Mouse (Mus musculus) kidney, adult 11 months (tissue): ENCODE data around the gene Nsun4.

Experiments used
- DNase-seq: peaks from one replicate; pipeline ENCODE4 v3.0.0; 2022

Gene Nsun4

DNA sequence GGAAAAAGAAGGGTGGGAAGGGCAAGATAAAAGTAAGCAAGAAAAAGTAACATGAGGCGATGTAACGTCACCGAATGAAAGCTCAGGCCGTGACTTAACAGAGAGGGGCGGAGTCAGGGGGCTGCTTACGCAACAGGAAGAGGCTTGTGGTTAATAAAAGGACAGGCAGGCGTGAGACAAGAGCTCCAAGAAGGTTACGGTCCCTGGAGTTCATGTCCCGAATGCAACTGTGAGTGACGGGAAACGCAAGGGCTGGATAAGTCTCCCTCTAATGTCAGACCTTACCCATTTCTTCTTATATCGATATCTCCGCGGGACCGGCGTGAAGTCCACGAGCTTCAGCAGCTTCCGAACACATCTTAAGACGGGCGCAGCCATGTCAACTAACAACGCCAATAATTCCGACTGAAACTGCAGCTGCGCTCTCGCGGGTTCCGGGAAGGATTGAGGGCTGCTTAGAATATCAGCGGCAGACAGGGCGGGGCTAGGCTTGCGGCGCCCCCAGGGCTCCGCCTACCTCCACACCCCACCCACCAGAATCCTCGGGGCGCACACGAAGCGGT lies at the start of gene Nsun4:
Nsun4 (minus strand) TSS at position 478 of the 563 bp plus-strand sequence.
- peak; percentile 94 for DNase-seq

DNA sequence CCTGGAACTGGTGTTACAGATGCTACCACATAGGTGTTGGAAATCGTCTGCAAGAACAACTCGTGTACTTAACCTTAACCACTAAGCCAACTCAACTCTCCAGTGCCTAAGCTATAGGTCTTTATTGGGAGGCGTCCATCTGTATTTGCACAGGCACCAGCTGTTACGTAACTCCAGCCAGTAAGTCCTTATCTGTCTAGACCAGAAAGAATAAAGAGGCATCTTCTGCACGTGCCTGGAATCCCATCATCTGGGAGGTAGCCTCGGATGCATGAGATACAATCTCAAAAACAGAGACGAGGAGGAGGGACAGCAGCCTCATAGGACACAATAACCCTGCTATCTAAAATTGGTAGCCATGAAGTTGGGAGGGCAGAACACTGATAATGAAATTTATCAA lies 47.3 kb upstream of the Nsun4 start:
- DNase-seq, result no peak

DNA sequence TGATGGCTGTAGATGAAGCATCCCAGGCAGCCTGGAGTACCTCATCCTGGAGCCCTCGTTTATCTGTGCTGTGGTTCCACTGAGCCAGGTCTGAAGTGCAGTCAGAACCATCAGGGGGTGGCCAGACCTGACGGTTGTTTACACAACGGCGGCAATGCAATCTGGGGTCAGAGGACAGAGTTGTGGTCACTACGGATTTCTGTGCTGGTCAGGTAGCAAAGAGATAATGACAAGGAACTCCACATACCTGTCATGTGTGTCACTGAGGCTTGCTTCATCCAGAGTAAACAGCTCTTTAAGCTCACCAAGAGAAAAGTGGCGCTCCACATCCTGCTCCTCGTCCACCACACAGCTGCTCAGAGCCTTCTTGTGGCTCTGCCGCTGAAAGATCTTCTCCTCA lies 43.5 kb upstream of the Nsun4 start:
- no peak for DNase-seq

DNA sequence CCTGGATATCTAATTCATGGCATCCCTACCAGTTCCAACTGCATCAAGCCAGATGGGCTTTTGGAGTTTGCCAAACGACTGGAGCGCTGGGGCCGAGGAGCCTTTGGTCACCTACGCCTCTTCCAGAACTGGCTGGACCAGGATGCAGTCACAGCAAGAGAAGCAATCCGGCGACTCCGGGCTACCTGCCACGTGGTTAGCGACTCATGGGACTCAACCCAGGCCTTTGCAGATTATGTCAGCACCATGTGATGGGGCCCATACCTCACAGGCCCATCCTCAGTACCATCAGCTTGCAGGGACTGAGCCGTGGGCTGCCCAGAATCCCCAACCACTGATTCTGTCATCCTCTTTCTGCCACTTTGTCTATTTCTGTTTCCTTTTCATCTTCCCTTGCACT lies 42.6 kb upstream of the Nsun4 start:
- DNase-seq, result no peak

DNA sequence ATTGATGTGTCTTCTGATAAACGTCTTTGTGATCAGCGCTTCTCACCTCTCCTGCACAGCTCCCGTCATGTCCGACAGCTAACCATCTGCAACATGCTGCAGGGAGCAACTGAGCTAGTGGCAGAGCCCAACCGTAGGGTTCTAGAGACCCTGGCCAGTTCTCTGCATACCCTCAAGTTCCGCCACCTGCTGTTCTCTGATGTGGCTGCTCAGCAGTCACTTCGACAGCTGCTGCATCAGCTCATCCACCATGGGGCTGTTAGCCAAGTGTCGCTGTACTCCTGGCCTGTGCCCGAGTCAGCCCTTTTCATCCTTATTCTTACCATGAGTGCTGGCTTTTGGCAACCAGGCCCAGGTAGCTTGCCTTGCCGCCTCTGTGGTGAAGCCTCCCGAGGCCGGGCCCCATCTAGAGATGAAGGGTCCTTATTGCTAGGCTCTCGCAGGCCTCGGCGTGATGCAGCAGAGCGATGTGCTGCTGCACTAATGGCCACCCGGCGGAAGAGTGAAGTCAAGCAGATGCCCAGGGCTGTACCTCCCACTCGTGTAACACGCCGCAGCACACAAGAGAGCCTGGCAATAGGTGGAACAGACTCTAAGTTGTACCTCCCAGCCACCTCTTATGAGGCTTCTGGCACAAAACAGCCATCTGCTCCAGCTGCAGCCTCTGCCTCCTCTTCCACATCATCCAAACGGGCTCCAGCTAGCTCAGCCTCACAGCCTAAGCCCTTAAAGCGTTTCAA lies 35.0 kb upstream of the Nsun4 start:
- DNase-seq, result no peak

DNA sequence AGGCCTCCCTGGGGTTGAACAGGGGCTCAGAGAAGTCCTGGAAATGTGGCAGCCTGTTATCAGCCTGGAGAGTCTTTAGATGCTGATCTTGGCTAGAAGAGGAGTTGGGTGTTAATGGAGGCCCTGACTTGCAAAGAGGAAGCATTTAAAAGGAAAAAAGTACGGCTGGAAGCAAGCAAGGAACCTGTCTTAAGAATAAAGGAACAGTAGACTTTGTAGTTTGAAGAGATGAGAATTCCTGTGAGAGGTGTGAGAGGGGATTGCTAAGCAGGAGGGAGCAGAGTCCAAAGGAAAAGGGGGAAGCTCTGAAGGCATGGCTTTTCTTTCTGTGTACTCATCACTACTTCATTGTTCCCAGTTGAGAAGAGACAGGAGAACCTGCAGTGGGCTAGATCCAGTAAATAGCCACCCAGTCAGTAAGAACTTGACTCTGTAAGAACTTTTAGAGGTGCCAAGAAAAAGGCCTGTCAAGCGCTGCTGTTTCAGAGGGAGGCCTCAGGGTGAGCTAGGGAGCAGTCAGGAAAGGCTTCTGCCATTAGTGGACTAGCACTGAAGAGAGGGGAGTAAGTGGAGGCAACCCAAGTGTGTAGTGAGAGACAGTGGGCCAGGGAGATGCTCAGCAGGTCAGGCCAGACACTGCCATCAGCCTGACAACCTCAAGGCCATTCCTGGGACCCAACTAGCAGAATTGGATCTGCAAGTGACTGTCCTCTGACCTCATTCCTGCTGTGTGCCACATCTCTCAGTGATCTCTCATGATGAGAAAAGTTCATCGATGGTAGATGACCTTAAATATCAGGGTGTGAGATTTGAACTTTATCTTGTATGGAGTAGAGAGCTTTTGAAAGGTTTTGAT lies 23.8 kb upstream of the Nsun4 start:
- peak; percentile 23 for DNase-seq

DNA sequence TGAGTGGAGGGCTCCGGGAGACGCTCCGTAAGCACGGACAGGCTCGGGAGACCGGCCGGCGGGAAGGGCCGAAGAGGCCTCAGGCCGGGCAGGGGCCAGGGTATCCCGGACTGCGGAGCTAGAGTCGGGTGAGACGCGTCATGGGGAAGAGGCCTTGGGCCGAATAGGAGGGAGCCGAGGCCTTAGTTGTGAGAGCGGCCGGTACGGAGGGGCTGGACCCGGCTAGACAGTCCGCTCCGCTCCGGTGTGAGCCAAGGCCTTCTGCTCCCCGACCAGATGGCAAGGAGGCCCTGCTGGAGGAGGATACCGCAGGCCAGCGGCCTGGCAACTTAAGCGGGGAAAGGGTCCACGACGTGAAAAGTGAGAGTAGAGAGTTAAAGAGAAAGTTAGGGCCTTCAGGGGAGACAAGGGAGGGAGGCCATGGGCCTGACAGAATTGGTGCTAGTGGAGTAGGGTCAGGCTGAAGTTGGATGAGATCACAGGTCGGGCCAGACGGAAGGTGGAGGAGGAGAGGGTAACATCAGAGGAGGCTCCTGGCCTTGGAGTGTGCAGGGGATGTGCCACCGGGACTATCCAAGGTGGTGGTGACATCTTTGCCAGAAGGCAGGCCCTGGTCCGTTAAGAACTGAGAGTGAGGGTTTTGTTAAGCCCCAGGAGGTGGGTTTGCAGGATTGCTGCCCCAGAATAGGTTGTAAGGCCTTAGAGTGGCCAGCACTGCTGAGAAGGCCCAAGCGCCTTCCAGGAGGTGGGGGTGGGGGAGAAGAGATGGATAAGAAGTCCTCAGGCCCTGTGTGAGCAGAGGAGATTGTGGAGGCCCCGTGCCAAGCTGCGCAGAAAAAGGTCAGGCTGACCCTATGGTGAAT lies 22.9 kb upstream of the Nsun4 start:
- DNase-seq, result peak; percentile 40

DNA sequence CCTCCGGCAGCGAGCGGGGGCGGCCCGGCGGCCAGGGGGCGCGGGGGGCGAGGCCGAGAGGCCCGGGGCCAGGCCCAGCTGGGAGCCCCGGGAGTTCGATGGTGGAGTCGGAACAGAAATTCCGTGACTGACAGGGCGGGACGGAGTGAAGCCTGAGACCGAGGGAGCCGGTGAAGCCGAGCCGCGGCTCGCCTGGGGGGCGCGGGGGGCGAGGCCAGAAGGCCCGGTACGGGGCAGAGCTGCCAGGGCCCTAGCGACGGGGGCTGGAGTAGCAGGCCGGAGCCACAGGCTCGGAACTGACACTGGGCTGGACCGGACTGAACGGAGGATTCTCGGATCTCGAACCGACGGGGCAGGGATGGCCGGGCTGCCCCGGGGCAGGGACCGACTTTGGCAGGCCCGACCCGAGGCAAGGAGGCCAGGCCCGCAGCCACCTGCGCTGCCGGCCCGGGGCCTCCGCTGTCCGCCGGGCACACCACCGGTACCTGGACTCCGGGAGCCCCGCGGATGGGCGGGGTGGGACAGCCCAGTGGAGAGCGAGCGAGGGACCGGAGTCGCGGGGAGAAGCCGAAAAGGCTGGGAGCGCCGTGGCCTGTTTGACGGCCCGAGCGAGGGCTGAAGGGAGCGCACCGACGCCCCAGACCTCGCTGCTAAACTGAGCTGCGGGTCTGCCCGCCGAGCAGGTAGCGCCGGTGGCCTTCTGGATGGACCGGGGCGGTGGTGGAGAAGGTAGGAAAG lies 22.1 kb upstream of the Nsun4 start:
- DNase-seq, result peak; percentile 68

DNA sequence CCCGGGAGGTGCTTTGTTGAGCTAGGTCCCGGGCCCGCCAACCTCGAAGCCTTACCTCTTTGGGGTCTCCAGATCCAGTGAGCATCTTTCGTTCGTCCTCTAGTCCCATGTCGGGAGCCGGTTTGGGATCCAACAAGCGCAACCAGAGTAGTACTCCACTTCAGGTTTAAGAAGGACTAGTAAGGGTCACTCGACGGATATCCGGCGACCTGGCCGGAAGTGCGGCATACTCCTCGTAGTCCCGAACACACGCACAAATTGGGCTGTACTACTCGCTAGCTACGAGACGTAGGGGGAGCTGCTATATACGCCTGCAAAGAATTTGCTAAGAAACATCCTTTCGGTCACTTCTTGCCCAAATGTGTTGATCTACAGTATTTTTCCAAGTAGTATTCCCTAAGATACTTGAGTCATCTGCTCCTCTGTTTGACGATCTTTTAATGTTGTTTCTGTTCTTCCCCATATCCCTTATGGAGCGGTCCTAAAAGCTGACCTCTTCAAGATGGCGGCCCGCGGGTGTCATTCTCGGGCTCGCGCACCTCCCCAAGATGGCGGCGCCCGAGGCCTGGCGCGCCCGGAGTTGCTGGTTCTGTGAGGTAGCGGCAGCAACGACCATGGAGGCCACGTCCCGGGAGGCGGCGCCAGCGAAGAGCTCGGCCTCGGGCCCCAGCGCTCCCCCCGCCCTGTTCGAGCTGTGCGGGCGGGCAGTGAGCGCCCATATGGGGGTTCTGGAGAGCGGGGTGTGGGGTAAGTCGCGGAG lies 21.4 kb upstream of the Nsun4 start, which contains the start of the genes Uqcrh and Lrrc41:
Uqcrh (minus strand) TSS at position 211 of the 760 bp plus-strand sequence.
Lrrc41 (plus strand) TSS at position 409 of the 760 bp plus-strand sequence.
- DNase-seq, result peak; percentile 94

DNA sequence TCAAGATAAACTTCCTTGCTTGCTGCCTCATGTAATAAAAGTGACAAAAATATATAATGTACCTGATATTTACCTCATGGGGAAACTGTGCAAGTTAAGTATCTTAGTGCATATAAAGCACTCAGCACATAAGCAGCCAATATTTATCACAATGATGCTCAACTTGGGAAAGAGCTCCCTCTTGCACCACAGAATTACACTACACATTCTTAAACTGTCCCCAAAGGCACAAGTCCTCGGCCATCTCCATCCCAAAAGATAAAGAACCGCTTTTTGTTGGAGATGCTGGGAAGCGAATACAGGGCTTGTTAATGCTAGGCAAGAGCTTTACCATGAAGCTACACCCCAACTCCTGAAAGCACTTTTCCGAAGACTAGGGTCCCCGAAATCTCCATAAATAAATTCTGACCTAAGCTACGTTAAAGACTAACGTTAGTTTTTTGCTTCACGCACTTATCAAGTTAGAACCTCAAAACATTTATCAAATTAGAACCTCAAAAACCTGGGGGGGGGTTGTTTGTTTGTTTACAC lies 20.5 kb upstream of the Nsun4 start:
- DNase-seq, result no peak

DNA sequence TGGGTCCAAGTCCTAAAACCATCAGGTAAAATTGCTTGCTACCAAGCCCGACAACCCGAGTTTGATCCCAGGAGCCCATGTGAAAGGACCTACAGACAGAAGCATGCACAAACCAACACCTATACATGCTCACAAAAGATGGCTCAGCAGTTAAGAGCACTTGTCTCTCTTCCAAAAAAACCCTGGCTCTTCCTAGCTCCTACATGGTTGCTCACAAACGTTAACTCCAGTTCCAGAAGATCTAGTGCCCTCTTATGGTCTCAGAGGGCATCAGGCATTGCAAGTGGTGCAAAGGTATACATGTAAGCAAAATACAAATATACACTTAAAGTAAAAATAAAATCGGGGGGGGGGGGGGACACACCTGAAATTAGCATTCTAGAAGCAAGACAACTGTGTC lies 19.5 kb upstream of the Nsun4 start:
- DNase-seq, result no peak

DNA sequence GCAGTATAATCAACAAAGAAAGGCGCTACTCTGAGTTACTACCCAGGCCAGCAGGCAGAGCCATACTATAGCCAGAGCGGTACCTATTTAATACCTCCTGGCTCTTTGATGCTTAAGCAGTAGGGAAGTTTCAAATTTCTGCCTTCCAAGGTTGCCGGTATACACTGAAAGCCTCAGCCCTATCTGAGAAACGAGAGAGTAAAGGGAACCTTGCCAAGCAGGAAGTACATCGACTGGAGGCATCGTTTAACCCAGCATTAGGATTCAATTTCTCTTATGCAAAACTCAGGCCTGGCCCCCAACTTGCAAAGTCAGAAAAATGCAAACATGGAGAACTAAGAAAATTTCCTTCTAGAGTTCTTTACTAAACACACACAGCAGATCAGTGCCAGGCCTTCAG lies 16.4 kb upstream of the Nsun4 start:
- DNase-seq, result no peak

DNA sequence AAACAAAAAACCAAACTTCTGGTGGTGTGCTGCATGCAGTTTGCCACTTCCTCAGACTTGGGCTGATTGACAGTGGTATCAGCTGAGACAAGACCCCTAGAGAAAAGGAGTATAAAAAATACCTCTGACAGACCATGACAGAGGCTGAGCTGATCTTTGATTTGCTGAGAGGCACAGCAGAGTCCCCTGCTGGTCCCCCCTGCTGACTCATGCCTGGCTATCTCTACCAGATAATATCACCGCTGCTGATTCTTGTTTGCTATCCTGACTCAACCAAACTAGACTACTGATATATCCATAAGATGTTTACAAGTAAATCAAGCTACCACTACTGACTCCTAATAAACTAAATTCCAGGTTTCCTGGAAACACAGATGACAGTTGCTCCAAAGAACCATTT lies 10.2 kb upstream of the Nsun4 start:
- DNase-seq, result no peak

DNA sequence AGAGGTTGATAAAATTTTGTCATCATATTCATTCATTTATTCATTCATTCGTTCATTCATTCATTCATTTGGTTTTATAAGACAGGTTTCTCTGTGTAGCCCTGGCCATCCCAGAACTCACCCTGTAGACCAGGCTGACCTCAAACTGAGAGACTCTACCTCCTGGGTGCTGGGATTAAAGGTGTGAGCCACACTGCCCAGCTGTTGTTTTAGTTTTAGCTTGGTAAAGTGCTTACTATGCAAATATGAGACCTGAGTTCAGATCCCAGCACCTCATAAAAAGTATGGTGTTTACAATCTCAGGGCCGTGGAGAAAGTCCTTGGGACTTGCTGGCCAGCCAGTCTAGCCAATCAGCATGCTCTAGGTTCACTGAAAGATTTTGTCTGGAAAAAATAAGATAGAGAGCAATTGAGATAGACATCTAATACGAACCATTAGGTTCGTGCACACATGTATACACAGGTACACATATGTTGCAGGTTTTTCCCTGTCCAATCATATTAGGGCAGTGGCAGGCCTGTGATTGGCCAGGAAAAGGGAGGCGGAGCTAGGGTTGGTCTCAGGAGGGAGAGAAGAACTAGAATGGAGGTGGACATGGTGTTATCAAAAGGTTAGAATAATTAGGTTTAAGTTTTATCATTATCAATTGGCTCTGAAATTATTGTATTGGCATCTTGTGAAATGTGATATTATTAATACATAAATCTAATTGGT lies 5.5 kb upstream of the Nsun4 start:
- DNase-seq, result no peak

DNA sequence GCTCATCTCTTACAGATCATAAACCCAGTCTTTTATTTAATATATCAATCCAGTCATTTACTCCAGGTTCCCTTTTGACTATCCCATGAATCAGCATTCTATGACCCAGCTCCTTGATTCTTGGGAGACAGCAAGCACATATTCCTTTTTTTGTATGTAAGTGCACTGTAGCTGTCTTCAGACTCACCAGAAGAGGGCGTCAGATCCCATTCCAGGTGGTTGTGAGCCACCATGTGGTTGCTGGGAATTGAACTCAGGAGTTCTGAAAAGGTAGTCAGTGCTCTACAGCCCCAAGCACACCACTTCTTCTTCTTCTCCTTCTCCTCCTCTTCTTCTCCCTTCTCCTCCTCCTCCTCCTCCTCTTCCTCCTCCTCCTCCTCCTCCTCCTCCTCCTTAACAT lies 3.9 kb upstream of the Nsun4 start:
- DNase-seq, result no peak

DNA sequence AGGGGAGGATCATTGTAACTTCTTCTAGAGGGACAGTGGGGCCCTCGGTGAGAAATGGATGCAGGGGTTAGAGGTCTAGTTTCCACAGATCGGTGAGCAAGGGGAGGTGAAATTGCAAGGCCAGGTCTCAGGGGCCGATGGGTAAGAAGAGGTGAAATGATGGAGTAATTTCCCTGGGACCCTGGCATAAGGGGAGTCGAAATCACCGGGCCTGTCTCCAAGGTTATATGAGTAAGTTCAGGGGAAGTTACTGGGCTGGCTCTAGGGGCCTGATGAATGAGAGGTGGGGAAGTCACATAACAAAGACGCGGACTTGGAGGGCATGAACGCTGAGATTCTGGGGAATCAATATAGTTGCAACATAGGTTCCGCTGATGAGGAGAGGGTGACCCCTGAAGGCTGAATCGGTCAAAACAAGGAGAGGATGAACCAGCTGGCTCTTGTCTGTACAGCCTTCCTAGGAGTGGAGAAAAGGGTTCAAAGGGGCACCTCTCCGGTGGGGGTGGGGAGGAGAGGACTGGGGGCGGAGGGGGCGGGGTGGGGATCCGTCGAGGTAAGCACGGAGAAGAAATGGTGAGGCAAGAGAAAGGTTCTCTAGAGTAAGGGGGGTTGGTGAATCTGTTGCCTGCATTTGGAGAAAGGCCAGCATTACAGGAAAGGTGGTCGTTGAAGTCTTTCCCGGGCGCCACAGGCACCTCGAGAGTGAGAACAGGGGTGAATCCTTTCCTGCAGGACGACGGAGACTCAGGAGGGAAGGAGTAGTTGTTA lies 966 bp downstream of the Nsun4 start:
- DNase-seq, result peak; percentile 66

DNA sequence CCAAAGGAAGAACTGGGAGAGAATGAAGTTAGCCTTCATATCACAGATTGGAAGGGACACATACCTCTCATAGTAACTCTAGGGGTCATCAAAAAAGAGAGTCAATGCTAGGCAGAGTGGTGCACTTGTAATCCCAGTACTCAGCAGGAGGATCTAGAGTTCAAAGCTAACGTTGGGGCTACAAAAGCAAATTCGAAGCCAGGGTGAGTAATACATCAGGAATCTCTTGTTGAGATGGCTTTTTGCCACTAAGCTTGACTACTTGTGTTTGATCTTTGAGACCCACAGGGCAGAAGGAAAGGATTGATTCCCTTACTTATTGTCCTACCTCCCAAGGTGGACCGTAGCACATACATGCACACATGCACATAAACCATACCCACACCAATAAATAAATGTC lies 4.5 kb downstream of the Nsun4 start:
- no peak for DNase-seq

DNA sequence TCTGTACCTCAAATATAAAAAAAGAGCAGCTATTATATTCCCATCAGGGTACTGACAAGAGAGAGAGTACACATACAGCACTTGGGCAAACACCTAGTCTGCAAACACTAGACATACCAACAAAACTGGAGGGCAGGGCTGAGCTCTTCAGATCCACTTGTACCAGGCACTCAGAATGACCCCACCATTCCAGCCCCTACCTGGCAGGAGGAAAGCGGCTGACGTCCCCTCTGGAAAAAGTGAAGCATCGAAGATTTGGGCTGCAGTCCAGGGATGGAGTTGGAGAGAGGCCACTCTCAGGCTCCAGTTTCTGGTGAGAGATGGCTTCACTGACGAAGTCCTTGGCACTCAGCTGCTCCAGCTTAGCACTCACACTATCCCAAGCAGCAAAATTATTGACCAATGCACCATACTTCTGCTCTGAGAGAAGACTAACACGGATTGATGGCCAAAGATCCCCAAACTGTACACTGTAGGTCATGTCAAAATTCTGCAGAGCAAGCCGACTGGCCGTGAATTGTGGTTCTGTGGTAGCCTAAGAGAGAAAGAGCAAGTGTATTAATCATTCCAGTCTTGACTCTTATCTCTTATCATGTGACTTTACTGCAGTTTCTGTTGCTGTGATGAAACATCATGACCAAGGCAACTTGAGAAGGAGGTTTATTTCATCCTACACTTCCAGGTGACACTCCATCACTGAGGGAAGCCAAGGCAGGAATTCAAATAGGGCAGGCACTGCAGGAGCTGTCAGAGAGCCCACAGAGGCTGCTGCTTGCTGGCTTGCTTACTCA lies 5.4 kb downstream of the Nsun4 start:
- DNase-seq, result no peak

DNA sequence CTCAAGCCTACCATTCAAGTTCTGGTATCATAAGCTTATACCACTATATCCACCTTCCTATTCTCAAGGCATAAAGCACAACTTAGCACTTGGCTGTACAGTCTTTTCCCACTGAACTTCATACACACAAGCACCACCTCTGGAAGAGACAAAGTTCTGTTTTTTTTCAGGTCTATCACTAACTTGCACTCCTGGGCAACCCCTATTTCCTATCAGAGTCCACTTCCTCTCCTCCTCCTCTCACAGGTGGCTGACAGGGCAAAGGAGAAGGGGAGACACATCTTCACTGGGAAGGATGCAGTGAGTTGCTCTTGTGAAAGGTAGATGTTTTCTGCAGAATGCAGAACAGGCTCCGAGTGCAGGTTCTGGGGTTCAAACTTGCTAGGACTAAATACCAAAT lies 6.0 kb downstream of the Nsun4 start:
- no peak for DNase-seq
